Mouse (Mus musculus): ENCODE results near the gene Zfp91.

Gene Zfp91

DNA sequence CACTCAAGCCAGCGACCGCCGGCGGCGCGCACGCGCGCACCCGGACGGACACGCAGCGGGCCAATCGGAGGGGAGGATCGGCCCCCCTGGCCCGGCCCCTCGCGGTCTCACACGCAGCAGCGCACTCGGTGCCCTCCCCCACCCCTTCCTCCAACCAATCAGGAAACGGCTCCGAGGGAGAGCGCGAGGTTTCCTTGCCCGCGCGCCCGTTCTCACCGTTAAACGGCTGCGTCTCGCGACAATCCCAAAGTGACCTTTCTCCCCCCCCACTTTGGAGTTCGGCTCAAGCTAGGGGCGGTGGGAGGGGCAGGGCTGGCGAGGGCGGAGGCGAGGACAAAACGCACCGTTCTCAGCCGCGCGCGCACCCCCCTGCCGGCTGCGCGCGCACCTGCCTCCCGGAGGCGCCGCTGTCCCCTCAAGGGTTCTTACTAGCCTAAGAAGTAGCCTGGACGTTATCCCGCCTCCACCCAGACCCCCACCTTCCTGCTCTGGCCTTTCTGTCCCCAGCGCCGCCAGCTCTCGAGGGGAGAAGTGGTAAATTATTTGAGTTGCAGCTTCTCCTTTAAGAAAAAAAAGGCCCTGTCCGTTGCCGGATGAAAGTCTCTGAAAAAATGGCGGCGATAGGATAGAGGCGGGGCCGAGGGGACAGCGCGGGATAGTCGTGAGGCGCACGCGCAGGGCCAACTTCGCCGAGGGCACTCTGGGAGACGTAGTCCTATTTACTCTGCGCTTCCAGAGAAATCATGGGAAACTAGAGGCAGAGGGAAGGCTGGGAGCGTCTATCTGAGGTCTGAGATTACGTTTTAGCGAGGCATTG lies at the start of gene Zfp91, which contains the start of gene Lpxn:
Gene Zfp91 (minus strand): TSS at position 616 of the 817 bp plus-strand sequence.
Gene Lpxn (plus strand): TSS at position 683 of the 817 bp plus-strand sequence.
- DNase-seq (ENCODE audit: low spot score in 2 of 2): peak; percentile 98 to 99

DNA sequence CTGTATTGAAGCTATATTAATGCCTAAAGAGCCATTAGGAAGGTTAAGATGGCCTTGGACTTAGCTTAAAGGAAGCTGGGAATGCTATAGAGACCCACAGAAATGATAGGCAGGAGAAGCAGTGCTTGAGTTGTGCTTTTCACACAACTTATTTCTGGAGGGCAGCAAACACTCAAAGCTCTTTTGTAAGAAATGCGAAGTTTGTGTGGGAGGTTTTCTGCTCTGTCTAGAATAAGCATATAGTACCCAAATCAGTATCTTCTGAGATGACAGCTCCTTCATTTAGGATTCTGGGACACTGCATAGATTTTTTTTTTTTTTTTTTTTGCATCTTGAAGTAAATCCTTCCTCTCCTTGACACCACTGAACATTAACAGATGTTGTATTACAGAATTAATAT lies 42.6 kb upstream of the Zfp91 start:
- no peak for DNase-seq (ENCODE audit: low spot score in 2 of 2)

DNA sequence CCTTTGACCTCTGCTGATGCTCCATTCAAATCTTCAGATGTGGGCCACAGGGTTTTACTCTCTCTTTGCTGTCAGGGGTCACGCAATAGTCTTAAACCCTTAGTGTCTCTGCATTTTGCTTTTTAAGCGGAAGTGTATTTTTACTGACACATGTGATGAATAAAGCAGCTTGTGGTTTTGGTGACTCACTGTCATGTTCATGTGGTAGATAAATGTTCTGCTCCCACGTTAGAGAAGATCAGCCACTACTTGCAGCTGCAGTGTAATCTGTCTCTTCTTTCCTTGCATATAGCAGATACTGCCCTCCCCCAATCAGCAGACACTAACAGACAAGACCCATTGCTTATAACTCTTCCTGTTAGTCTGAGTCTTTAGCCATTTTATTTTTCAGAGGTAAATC lies 37.7 kb upstream of the Zfp91 start:
- no peak for DNase-seq (ENCODE audit: low spot score in 2 of 2)

DNA sequence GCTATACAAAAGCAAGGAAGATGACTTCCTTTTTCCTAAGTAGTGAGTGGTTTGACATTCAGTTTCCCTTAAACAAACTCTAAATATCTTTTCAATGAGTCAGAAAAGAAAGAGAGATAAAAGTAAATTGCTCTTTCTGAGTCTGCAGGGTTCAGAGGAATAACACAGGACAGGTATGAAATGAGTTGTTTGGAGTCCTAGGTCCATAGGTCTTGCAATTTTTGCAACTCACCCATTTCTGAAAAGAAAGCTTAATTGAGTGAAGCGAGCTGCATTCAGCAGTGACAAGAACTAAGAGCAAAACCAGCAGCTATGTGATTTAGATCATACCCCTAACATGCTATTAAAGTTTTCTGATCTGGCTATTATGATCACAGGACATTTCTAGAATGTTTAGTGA lies 35.6 kb upstream of the Zfp91 start:
- no peak for DNase-seq (ENCODE audit: low spot score in 2 of 2)

DNA sequence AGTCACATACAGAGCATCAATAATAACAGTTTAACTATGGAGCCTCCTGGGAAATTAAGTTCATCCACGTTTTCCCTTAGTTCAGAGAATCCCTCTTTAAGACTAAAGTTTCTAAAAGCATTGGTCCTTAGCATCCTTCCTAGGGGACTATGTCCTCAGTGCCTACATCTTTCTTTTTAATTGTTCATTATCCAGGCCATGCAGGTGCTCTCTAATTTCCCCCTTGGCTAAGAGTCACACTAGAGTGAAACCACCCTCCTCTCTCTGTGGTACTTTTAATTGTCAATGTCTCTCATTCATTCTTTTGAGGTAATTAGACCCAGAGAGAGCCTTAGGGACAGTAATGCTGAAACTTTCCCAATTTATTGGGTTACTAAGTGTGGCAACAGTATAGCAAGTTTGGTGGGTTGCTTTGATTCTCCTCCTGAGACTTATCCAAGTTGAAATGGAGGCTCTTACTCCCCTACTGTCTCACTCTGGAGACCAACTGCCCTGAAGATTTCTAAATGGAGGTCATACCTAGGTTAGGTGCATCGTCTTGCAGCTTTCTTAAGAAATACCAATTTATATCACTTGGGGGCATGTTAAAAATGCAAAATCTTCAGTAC lies 35.0 kb upstream of the Zfp91 start:
- no peak for DNase-seq (ENCODE audit: low spot score in 2 of 2)

DNA sequence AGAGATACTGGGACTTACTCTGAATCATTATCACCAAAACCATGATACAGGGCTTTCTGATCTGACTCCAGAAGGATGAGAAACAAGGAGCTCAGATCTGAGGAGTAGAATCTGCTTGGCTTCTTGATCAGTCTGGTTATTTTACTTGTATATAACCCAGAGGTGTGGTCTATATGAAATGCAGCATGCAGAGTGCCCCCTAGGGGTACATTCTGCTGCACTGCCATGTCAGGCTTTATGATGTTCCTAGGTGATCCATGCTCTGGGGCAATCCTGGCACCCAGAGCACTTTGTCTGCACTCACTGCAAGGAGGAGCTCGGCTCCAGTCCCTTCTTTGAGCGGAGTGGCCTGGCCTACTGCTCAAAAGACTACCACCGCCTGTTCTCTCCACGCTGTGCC lies 28.6 kb upstream of the Zfp91 start:
- DNase-seq (ENCODE audit: low spot score in 2 of 2): no peak

DNA sequence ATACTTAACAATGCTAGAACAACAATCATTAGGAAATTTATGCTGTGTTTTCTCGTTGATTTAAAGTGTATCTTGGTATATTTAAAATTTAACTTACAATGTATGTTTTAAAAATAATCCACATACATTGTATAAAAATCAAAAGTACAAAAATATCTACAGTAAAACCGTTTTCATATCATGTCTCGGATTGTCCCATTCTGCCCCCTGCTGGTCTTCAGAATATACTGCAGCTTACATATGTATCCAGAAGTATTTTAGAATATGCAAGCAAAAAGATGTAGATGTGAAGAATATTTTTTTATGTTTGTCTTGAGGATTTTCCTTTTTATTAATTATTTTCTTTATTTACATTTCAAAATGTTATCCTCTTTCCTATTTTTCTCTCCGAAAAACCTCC lies 24.5 kb upstream of the Zfp91 start:
- peak; percentile 31 to 35 for DNase-seq (ENCODE audit: low spot score in 2 of 2)

DNA sequence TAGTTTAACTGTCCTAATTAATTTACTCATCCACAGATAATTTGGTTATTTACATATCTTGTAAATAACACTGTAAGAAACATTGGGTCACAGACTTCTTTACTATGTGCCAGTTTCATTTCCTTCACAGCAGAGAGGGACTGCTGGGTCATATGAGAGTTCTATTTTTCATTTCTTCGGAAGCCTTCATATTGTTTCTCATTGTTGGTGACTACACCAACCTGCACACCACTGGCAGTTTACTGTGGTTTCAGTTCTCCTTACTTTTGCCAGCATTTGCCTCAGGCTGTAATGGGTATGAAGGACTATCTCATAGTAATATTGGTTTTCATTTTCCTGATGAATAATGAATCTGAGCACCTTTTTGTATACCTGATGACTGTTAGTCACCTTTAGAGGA lies 22.6 kb upstream of the Zfp91 start:
- DNase-seq (ENCODE audit: low spot score in 2 of 2): no peak

DNA sequence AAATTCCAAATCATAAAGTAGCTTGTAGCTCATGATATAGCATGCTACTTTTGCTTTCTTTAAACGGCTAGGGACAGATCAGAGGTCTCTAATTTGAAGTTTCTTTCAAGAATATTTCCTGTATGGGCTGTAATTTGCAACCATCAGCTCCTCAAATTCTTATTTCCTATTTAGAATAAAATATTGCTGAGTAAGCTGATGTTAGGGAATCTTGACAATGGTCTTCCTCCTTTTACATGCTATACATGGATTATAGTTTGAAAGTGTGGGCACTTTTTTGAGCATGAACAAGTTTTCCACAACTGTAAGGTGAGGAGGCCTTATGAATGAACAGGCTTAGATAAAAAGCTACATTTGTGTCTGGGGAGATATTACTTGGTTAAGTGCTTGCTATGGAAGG lies 18.0 kb upstream of the Zfp91 start:
- no peak for DNase-seq (ENCODE audit: low spot score in 2 of 2)

DNA sequence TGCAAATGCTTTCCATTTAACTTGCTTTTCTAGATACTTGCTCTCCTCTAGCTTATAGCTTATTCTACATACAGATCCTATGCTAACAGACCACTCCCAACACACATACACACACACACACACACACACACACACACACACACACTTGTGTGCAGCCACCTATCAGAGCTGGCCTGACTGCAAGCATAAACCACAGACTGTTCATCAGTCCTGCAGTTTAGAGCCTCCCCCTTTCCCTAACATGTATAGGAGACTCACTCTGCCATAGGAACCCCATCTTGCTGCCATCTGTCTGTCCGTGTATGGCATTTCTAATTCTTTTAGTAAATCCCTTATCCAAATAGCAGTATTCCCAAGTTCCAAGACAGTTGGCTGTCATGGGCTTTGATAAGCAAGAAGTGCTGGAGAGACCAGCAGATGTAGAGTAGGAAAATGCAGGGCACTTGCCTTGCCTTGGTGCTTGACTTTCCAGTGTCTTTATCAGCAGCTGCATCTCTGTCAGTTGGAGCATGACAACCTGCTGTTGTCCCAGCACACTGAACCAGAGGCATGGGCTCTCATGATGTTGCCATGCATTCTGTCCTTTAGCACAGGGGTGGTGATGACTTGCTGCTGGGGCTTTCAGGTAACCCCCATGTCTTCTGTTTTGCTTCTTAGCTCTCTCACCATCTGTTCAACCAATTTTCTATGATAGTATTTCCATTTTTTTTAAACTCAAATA lies 16.9 kb upstream of the Zfp91 start:
- no peak for DNase-seq (ENCODE audit: low spot score in 2 of 2)

DNA sequence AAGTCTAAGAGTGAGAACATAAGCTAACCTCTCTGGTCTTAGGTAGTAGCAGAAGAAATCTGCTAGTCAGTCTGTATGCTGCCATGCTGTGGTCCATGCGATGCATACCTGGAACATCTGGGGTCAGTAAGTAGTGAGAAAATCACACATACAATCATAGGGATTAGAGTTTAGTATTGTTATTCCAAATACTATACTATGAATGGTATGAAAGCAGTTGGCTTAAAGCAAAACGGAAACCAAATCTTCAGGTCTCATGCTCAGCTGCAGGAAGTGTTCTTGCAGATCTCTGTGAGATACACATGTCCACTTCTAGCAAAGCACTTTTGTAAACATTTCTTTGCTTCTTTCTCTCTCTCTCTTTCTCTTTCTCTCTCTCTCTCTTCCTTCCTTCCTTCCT lies 10.3 kb upstream of the Zfp91 start:
- DNase-seq (ENCODE audit: low spot score in 2 of 2): no peak

DNA sequence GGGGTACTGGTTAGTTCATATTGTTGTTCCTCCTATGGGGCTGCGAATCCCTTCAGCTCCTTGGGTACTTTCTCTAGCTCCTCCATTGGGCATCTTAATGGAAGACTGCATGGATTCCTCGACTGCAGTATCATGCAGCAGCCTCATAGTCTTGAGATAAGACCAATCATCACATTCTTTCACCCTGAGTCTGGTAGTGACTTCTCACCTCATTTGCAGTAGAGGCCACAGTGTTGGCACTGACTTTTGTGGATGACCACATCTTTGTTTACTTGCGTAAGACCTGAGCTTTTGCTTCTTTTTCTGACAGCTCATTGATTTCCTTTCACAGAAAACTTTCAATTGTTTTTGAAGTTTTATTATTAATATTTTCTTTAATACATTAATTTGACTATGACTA lies 9.8 kb upstream of the Zfp91 start:
- no peak for DNase-seq (ENCODE audit: low spot score in 2 of 2)

DNA sequence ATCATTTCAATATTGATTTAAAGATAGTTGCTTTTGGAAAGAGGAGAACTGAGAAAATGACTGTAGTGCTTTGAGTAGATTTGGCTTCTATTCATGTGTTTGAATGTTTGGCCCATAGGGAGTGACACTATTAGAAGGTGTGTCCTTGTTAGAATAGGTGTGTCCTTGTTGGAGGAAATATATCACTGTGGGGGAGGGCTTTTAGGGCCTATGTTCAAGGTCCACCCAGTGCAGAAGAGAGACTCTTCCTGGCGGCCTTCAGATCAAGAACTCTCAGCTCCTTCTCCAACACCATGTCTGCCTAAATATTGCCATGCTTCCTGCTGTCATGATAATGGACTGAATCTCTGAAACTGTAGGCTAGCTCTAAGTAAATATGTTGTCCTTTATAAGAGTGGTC lies 8.3 kb upstream of the Zfp91 start:
- DNase-seq (ENCODE audit: low spot score in 2 of 2): no peak

DNA sequence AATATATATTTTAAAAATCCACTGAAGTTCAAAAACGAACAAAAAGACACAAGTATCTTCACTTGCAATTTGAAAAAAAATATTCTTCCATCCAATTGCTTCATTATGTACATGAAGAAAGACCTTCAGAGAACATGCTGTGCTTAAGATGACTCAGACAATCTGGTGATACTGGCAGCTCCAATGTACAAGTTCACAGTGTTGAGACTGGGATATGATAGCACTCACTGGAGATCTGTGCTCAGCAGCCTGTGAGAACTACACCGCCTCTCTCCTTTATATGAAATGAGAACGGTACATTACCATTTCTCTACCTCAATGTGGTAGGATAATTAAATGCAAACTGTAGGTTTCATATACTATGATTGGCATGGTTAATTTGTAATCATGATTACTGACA lies 6.9 kb upstream of the Zfp91 start:
- no peak for DNase-seq (ENCODE audit: low spot score in 2 of 2)

DNA sequence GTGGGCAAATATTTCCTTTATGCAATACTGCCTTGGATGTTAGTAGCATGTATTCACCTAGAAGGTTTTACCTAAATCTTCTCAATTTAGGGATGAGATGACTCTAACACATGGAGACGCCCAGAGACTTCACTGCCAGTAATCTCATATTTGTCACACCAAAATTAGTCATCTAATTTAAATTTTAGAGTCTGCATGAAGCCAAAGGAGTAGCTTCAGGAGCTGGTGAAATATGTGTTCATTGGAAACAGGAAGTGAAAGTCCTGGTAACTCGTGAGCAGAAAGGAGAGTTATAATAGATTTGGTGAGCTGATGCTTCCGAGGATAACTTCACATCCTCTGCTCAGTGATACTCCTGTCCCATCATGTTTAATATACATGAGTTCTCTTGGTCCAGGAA lies 5.1 kb upstream of the Zfp91 start:
- no peak for DNase-seq (ENCODE audit: low spot score in 2 of 2)

DNA sequence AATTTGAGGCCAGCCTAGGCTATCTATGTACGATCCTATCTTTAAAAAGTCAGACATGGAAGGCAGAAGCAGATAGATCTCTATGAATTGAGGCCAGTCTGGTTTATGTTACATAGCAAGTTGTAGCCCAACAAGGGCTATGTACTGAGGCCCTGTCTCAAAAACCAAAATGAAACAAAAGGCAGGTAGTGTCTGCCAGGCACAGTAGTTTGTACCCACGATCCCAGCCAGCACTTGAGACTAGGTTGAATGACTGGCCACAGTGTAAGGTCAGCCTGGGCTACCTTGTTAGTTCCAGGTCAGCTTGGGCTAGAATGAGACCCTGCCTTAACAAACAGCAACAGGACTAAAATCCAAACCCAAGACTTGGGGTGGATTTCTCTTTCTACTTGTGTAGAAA lies 4.7 kb upstream of the Zfp91 start:
- no peak for DNase-seq (ENCODE audit: low spot score in 2 of 2)

DNA sequence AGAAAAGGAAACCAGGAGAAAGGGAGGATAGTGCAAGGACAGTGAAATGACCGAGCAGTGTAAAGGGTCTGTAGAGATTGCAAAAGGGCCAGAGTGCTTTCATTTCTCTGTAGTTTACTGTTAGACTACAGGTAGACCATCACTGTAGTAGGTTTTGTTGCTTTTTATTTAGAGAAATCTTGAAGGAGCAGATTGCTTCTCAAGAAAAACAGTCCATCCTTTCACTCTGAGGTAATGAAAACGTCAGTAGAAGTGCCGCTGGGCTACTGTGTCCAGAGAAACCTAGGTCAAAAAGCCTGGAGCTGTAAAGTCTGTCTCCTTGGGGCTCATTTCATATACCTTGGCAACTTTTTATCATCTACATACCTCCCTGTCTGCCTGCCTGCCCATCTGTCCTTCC lies 3.2 kb upstream of the Zfp91 start:
- no peak for DNase-seq (ENCODE audit: low spot score in 2 of 2)

DNA sequence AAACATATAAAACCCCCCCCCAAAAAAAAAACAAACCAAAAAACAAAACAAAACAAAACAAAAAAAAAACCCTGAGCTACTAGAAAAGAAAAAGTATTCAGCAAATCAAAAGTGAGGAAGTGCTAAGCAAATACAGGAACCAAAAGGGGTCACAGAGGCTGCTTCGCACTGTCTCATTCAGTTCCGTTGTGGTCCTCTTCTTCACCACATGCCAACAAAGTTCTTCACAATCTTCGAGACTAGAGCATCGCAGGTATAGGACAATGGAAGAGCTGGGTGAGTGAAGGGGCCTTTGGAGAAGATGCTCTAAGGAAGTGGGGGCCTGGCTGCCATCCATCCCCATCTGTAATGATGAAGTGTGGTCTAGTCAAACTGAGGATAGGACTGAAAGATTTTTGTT lies 2.5 kb upstream of the Zfp91 start:
- DNase-seq (ENCODE audit: low spot score in 2 of 2): peak in 1 of 2 experiments; percentile 18

DNA sequence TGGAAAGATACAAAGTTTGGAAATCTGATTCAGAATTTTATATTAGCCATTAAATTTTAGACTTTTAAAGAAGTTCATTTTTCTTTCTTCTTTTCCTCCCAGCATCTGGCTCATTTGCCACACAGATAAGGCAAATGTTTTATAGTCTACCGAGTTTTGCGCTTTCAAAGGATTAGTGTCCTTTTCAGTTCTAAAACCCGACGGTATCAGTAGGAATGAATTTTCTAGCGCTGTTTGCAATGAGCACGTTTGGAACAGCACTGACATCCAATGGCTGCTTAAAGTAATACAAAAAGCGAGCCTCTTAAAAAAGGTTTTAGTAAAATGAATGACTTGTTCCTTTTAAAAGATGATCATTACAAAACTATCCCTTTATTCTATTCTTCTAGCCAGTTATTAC lies 1.1 kb upstream of the Zfp91 start:
- peak in 1 of 2 experiments; percentile 39 for DNase-seq (ENCODE audit: low spot score in 2 of 2)

DNA sequence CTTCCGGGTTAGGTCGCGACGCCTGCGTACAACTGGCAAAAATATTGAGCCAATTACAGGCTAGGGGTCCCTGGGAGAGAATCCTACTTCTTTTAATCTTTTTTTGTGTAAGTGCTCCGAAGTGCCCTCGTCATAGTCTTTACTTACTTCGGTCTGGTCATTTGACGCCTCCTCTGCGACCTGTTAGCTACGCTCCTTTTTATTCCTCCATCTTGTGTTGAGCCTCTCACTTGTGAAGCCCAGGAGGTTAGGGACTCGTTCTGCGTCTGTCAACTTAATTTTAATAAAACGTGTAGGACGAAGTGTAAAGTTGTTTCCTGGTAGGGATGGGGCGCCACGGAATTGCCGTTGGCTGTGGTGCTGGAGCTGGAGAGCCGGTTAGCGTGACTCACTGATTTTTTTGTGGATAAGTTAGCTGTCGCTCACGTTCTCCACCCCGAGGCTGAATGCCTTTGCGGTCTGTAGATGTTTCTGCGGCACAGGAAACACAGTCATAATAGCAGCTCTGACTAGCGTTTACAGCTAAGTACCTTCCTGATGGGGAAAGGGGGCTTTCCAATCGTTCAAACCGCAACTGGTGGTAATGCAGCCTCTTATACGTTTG lies 504 bp upstream of the Zfp91 start:
- peak; percentile 60 to 70 for DNase-seq (ENCODE audit: low spot score in 2 of 2)

DNA sequence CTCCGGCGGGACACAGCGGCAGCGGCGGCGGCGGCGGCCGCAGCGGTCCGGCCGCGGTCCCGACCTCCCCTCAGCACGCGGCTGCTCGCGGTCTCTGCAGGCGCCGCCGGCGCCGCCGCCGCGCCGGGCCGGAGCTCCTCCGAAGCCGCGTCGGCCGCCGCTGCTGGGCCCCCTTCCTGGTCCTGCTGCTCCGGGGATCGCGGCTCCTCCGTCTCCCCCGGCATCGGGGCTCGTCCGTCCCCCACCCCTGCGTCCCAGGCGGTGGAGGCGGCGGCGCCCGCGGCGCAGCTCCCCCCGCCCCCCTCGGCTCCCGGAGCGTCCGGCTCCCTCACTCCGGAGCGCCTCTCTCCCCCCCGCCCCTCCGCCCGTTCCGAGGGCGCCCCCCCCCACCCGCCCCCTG lies 816 bp downstream of the Zfp91 start:
- no peak for DNase-seq (ENCODE audit: low spot score in 2 of 2)
